Mouse (Mus musculus): ENCODE measurements around the gene Saal1. TPM values are rescaled to one million over a fixed set of nuclear protein-coding genes. Genes with fewer than 3 reads are reported as not detected.

Gene Saal1
- polyA plus RNA-seq (2017; shearing (Covaris generic)), result 11.6 TPM

DNA sequence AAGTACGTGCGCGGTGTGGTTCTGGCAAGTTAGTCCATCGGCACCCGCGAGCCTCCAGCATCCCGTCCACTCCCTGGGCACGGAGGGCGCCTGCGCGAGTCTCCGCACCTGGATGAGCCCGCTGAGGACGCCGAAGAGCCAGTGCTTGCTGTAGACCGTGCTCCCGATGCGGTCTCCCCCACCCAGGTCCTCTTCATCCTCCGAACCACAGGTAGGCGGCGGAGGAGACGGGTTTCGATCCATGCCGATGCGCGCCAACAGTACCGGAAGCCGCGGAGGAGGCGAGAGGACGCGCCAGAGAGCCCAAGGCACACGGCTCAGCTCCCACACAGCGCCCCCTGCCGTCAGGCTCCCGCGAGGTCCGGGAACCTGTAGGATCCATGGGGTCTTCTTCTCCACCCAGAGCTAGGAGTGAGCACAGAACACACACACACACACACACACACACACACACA, at the start of gene Saal1:
Gene Saal1, minus strand, starts transcription at position 291 of the 455 bp plus-strand sequence.

GRCm38 (mm10) chr7:46751490-46751889, 41.0 kb upstream of the Saal1 start, which contains the start of gene Saa2:
Saa2 (plus strand) TSS chr7:46751790.

GRCm38 (mm10) chr7:46742880-46743279, 32.4 kb upstream of the Saal1 start, which contains the start of gene Saa1:
Saa1 (minus strand) TSS chr7:46742980.

GRCm38 (mm10) chr7:46732458-46732857, 22.0 kb upstream of the Saal1 start, which contains the start of gene Saa4:
Saa4 (minus strand) TSS chr7:46732603.

DNA sequence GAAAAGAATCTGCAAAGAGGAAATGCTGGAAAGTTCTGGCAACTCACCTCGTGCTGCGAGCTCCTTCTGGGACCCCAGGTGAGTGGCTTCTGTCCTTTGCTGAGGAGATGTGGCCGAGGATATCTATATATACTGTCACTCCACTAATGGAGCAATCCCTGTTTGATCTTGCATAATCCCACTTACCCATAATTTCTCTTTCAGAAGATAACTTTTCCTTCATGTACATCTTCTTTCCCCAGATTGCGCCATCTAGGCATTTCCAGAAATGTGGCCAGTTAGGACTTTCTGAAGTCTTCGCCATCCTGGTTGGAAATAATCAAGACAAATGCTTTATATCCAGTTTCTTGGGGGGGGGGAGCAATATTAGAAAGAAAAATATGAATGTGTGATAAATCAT, 5.1 kb upstream of the Saal1 start, which contains the start of gene Saa3:
Gene Saa3, minus strand, starts transcription at position 101 of the 400 bp plus-strand sequence.

DNA sequence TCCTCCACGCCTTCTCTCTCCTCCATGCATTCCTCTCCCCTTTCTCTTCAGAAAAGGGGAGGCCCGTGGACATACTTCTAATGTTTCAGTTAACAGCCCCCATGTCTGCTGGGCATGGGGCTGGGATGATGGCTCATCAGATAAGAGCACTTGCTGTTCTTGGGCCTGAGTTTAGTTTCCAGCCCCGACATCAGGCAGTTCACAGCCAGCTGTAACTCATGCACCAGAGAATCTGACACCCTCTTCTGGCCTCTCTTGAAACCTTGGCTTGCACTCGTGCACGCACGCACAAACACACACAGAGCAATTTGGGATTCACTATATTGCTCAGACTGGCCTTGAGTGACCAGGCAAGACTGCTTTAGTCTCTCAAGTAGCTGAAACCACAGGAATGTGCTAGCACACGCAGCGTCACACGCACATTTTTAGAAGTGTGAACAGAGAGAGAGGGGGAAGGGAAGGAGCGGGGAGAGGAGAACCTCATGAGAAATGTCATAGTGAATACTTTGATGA, 38.3 kb downstream of the Saal1 start, which contains the start of gene Tph1:
Gene Tph1, minus strand, starts transcription at position 378 of the 513 bp plus-strand sequence.

GRCm38 (mm10) chr7:46639692-46640031, 70.8 kb downstream of the Saal1 start, which contains the start of gene Sergef:
Sergef (minus strand) TSS chr7:46639807.

Other genes with a start within 250 kb of the Saal1 start
- gene Sergef, start 70.9 kb downstream of the Saal1 start, polyA plus RNA-seq (2017; shearing (Covaris generic)), result 17.9 TPM
- gene Tph1, start 38.1 kb downstream of the Saal1 start, polyA plus RNA-seq (2017; shearing (Covaris generic)), result not detected
- gene Saa3, start 5.0 kb upstream of the Saal1 start, polyA plus RNA-seq (2017; shearing (Covaris generic)), result not detected
- gene Saa4, start 21.9 kb upstream of the Saal1 start, polyA plus RNA-seq (2017; shearing (Covaris generic)), result not detected
- gene Saa1, start 32.3 kb upstream of the Saal1 start, polyA plus RNA-seq (2017; shearing (Covaris generic)), result not detected
- gene Saa2, start 41.1 kb upstream of the Saal1 start, polyA plus RNA-seq (2017; shearing (Covaris generic)), result not detected
- 48.7 TPM for gene Hps5, start 85.4 kb upstream of the Saal1 start, polyA plus RNA-seq (2017; shearing (Covaris generic))
- gene Gtf2h1, start 85.4 kb upstream of the Saal1 start, polyA plus RNA-seq (2017; shearing (Covaris generic)), result 56.7 TPM
- gene Ldha, start 130.8 kb upstream of the Saal1 start, polyA plus RNA-seq (2017; shearing (Covaris generic)), result 938 TPM
- gene Ldhc, start 150.5 kb upstream of the Saal1 start, polyA plus RNA-seq (2017; shearing (Covaris generic)), result not detected
- gene Tsg101, start 209.3 kb upstream of the Saal1 start, polyA plus RNA-seq (2017; shearing (Covaris generic)), result 96.4 TPM
- 6.1 TPM for gene Uevld, start 247.8 kb upstream of the Saal1 start, polyA plus RNA-seq (2017; shearing (Covaris generic))

Data from naive thymus-derived CD4-positive, alpha-beta T cell, adult 5 months (primary cell).